Mouse (Mus musculus) heart, embryonic 14.5 days (tissue): ENCODE measurements around the gene Palm2. TPM values are rescaled to one million over a fixed set of nuclear protein-coding genes. Genes with fewer than 3 reads are reported as not detected.

ENCODE experiments used
- ATAC-seq: fragments of 200-750 bp; cut with Nextera tagmentation; 2 replicates; pipeline ENCODE4 v1.8.0; 2017; ENCODE audit warnings: low read depth, moderate TSS enrichment; ENCODE audit not compliant: insufficient number of reproducible peaks, insufficient read depth, low FRiP score
- H3K27ac ChIP-seq, 2 experiments: fragments of 200-500 bp in 1 of 2; fragments of 300-500 bp in 1 of 2; sonication (generic) in 1 of 2; replicated peaks in 1 of 2; 2 replicates each; pipeline ENCODE4 v1.5.1; 2012 to 2014; ENCODE audit warnings: low read depth in 2 of 2, low read length in 2 of 2, control low read depth in 1 of 2, mild to moderate bottlenecking in 1 of 2, mixed read lengths in 1 of 2; ENCODE audit not compliant: control insufficient read depth in 1 of 2, insufficient read depth in 1 of 2
- H3K27me3 ChIP-seq: fragments of 300-500 bp; sonication (generic); 2 replicates; pipeline ENCODE4 v1.6.1; 2014; ENCODE audit warnings: mild to moderate bottlenecking, low read length, control low read depth; ENCODE audit not compliant: control insufficient read depth, insufficient read depth
- H3K36me3 ChIP-seq: fragments of 300-500 bp; sonication (generic); 2 replicates; pipeline ENCODE4 v1.6.1; 2014; ENCODE audit warnings: mild to moderate bottlenecking, control low read depth, low read length, mixed read lengths; ENCODE audit not compliant: control insufficient read depth, insufficient read depth
- H3K4me1 ChIP-seq, 2 experiments: fragments of 200-500 bp in 1 of 2; fragments of 300-500 bp in 1 of 2; sonication (generic) in 1 of 2; 2 replicates each; pipeline ENCODE4 v1.6.1; 2012 to 2014; ENCODE audit warnings: low read length in 2 of 2, control low read depth in 1 of 2, mixed read lengths in 1 of 2; ENCODE audit not compliant: control insufficient read depth in 2 of 2, insufficient read depth in 2 of 2
- H3K4me2 ChIP-seq: fragments of 300-500 bp; sonication (generic); 2 replicates; pipeline ENCODE4 v1.6.1; 2014; ENCODE audit warnings: mild to moderate bottlenecking, low read length
- H3K4me3 ChIP-seq, 2 experiments: fragments of 200-500 bp in 1 of 2; fragments of 300-500 bp in 1 of 2; sonication (generic) in 1 of 2; 2 replicates each; pipeline ENCODE4 v1.5.1; 2012 to 2014; ENCODE audit warnings: low read length in 2 of 2, mild to moderate bottlenecking in 2 of 2, control low read depth in 1 of 2, low read depth in 1 of 2, moderate library complexity in 1 of 2; ENCODE audit not compliant: control insufficient read depth in 1 of 2, insufficient read depth in 1 of 2
- H3K9ac ChIP-seq: fragments of 300-500 bp; sonication (generic); 2 replicates; pipeline ENCODE4 v1.6.1; 2014; ENCODE audit warnings: mild to moderate bottlenecking, low read length
- H3K9me3 ChIP-seq: fragments of 300-500 bp; sonication (generic); 2 replicates; pipeline ENCODE4 v1.6.1; 2016; ENCODE audit warnings: low read length, control low read depth; ENCODE audit not compliant: control insufficient read depth
- WGBS: fragments of 180-500 bp; shearing (Covaris S2); extraction: QIAGEN DNeasy Blood & Tissue Kit; methylation state at CpG from one replicate; pipeline ENCODE4 v1.1.7; 2014; 5-methylcytosine and 5-hydroxymethylcytosine counted together
- polyA plus RNA-seq: library from polyadenylated mRNA; unstranded; fragments of >200 nt; fragmentation: Nextera tagmentation; extraction: Ambion mirVana; gene quantifications from 2 replicates; pipeline ENCODE4 v1.2.1, GENCODE M21; 2014

Gene Palm2
- polyA plus RNA-seq, 1 experiment from 2014 or later = 21.0 TPM

- no peak overlapping the region for H3K9ac ChIP-seq
- peaks cover 7% of the 10 kb centered on the region for H3K36me3 ChIP-seq
- no peak overlapping the region for H3K4me3 ChIP-seq
- H3K27me3 ChIP-seq = no peaks in the 10 kb centered on the region
- H3K9me3 ChIP-seq = peaks cover 4% of the 10 kb centered on the region; the same call in 1 of the 2 replicates
- no peak overlapping the region; a peak in 1 of 4 replicates for H3K27ac ChIP-seq
- no peak overlapping the region for H3K4me2 ChIP-seq
- WGBS = 86% methylated on average over 4 of the region's 4 CpGs
- ATAC-seq = no peak
- H3K4me1 ChIP-seq = peaks cover 2 to 25% of the 10 kb centered on the region in 2 experiments; a peak in 3 of 4 replicates
Observed at GRCm38 (mm10) chr4:57728611-57729183, 294.6 kb downstream of the Palm2 start.

- peaks cover 7% of the 10 kb centered on the region for H3K36me3 ChIP-seq
- H3K27ac ChIP-seq = 0 out of 4 replicates have a peak overlapping the region, but pooled peaks of 1 of the 2 experiments have one; percentile 45
- no peak for ATAC-seq
- no peak overlapping the region for H3K4me3 ChIP-seq
- no peak overlapping the region for H3K9ac ChIP-seq
- 86% methylated on average over 6 of the region's 6 CpGs for WGBS
- peaks cover 2 to 26% of the 10 kb centered on the region in 2 experiments; a peak in 3 of 4 replicates for H3K4me1 ChIP-seq
- no peaks in the 10 kb centered on the region for H3K27me3 ChIP-seq
- no peak overlapping the region for H3K4me2 ChIP-seq
- H3K9me3 ChIP-seq = peaks cover 4% of the 10 kb centered on the region; the same call in 1 of the 2 replicates
Observed at GRCm38 (mm10) chr4:57730047-57730446, 296.0 kb downstream of the Palm2 start.

DNA sequence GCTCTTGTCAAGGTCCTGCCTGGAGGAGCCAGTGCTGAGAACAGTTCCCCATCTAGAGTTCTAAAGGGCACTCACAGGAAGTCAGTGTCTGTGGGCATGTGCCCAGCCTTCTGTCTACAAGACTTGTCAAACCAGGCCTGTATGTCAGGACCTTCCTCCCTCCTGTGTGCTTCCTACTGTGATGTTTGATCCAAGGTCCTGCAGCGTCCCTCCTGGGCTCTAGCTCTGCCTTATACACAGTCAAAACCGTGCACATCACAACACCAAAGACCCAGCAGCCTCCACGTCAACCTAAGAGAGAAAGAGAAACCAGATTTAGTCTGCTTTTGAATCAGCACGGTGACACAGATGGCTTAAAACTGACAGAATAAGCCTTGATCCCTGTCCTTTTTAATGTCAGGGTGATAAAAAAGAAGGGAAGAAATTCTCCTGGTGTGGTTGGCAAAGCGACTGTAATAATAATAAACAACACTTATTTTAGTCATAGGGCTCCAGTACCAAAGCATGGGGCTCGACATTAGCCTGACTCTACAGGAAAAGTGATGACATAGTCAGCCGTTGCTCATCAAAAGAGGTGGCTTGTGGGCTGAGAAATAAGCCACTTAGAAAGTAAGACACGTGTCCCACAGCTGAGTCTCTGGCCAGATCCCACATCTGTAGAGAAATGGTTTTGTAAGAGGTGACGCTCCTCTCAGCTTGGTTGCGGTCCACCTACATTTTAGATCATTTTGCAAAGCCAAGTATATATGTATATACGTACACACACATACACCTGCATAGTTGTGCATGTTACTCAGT is 297.0 kb downstream of the Palm2 start:
- peaks cover 2 to 26% of the 10 kb centered on the region in 2 experiments; a peak in 3 of 4 replicates for H3K4me1 ChIP-seq
- peak overlapping the region in 1 of 2 experiments; percentile 45; a peak in 3 of 4 replicates for H3K27ac ChIP-seq
- peaks cover 11% of the 10 kb centered on the region for H3K36me3 ChIP-seq
- no peaks in the 10 kb centered on the region for H3K27me3 ChIP-seq
- H3K4me2 ChIP-seq = no peak overlapping the region
- no peak overlapping the region for H3K4me3 ChIP-seq
- no peak for ATAC-seq
- WGBS = 72% methylated on average over 11 of the region's 11 CpGs
- H3K9me3 ChIP-seq = peaks cover 4% of the 10 kb centered on the region; the same call in 1 of the 2 replicates
- no peak overlapping the region for H3K9ac ChIP-seq

GRCm38 (mm10) chr4:57732351-57732750 is 298.3 kb downstream of the Palm2 start:
- WGBS = 91% methylated on average over 5 of the region's 5 CpGs
- ATAC-seq = no peak

GRCm38 (mm10) chr4:57733445-57733844 is 299.4 kb downstream of the Palm2 start:
- ATAC-seq = 0 out of 2 replicates have a peak, but pooled peaks have one; percentile 33
- Histone ChIP-seq H3K4me3 (no peak overlapping the region), H3K36me3 (peaks cover 22% of the 10 kb centered on the region), H3K9me3 (peaks cover 4% of the 10 kb centered on the region; the same call in 1 of the 2 replicates), H3K4me1 (peaks cover 2 to 26% of the 10 kb centered on the region in 2 experiments; a peak in 3 of 4 replicates), H3K27ac (peak overlapping the region in 1 of 2 experiments; percentile 29; a peak in 2 of 4 replicates), H3K27me3 (no peaks in the 10 kb centered on the region), H3K4me2 (no peak overlapping the region), H3K9ac (no peak overlapping the region)
- WGBS = 52% methylated on average over 3 of the region's 3 CpGs

More at GRCm38 (mm10) chr4:57732351-57732750, 298.3 kb downstream of the Palm2 start:
- no peak overlapping the region for H3K4me2 ChIP-seq
- H3K27me3 ChIP-seq = no peaks in the 10 kb centered on the region
- no peak overlapping the region for H3K9ac ChIP-seq
- no peak overlapping the region for H3K27ac ChIP-seq
- H3K4me1 ChIP-seq = peaks cover 2 to 26% of the 10 kb centered on the region in 2 experiments; a peak in 3 of 4 replicates
- H3K9me3 ChIP-seq = peaks cover 4% of the 10 kb centered on the region; the same call in 1 of the 2 replicates
- H3K36me3 ChIP-seq = peaks cover 15% of the 10 kb centered on the region
- H3K4me3 ChIP-seq = no peak overlapping the region

DNA sequence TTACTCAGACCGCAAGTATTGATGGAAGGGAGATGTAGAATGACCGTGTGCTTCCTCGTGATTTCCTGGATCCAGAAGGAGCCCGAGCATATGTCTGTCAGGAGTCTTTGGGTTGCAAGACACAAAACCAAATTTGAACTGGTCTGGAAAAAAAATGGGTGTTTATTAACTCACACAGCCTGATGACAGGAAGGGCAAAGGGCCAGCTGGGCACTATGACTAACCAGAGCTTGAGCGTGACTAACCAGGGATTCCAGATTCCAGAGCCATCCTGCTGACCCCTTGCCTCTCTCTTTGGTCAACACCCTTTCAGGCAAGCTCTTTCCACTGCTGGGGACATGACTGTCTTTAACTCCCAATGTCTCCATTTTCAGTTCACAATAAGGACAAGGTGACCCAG is 301.4 kb downstream of the Palm2 start:
- Histone ChIP-seq H3K9me3 (peaks cover 4% of the 10 kb centered on the region; the same call in 1 of the 2 replicates), H3K4me2 (no peak overlapping the region), H3K4me3 (no peak overlapping the region), H3K36me3 (peaks cover 26% of the 10 kb centered on the region), H3K4me1 (peaks cover 2 to 13% of the 10 kb centered on the region in 2 experiments; a peak in 3 of 4 replicates), H3K9ac (no peak overlapping the region), H3K27ac (no peak overlapping the region), H3K27me3 (no peaks in the 10 kb centered on the region)
- no peak for ATAC-seq
- WGBS = 84% methylated on average over 5 of the region's 5 CpGs

DNA sequence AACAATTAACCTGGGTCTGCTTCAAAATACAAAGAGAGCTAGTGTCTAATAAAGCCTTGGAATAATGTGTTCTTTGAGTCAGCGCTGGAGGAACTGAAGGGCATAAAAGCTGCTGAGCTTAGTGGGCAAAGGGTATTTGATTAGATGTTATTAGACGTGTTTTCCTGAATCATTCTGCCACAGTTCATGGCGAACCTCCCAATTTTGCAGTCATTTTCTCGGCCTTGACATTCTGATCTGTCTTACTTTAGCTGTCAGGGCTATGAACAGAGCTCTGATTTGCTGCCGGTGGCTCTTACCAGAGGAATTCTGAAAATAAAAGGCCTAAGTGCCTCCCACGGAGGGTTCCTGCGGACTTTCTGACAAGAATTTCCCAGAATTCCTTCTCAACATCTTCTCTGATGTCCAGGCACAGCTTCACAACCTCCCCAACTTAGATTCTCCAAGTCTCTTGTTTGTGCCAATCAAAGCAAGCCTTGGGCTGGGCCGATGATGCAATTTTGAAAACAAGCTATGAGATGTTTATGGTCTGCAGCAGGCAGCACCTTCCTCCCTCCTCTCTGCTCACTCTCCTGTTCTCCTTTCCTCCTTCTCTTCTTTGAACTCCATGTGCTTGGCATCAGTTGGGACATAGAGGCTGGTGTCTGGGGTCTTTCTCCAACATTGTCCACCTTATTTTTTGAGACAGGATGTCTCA is 305.0 kb downstream of the Palm2 start:
- Histone ChIP-seq H3K4me3 (no peak overlapping the region), H3K4me1 (no peaks in the 10 kb centered on the region; a peak in 2 of 4 replicates), H3K27me3 (no peaks in the 10 kb centered on the region), H3K4me2 (no peak overlapping the region), H3K9me3 (no peaks in the 10 kb centered on the region), H3K27ac (no peak overlapping the region), H3K36me3 (peaks cover 22% of the 10 kb centered on the region), H3K9ac (no peak overlapping the region)
- no peak for ATAC-seq
- 59% methylated on average over 8 of the region's 8 CpGs for WGBS
